Mouse (Mus musculus): Measurements from ENCODE around the gene Gpc2.

- TF ChIP-seq CTCF (conservative IDR thresholded peaks at IDR 0.05; ENCODE audit: low read length) = no peak
- no peak for TF ChIP-seq POU5F1 (IDR thresholded peaks at IDR 0.05; ENCODE audit: borderline replicate concordance, low read length)
- TF ChIP-seq NANOG (IDR thresholded peaks at IDR 0.05; ENCODE audit: borderline replicate concordance, low read length) = no peak
Measured at GRCm38 (mm10) chr5:138260051-138260450, 19.8 kb downstream of the Gpc2 start.
